Mouse (Mus musculus): ENCODE measurements around the gene Kmo.

Kmo gene

DNA sequence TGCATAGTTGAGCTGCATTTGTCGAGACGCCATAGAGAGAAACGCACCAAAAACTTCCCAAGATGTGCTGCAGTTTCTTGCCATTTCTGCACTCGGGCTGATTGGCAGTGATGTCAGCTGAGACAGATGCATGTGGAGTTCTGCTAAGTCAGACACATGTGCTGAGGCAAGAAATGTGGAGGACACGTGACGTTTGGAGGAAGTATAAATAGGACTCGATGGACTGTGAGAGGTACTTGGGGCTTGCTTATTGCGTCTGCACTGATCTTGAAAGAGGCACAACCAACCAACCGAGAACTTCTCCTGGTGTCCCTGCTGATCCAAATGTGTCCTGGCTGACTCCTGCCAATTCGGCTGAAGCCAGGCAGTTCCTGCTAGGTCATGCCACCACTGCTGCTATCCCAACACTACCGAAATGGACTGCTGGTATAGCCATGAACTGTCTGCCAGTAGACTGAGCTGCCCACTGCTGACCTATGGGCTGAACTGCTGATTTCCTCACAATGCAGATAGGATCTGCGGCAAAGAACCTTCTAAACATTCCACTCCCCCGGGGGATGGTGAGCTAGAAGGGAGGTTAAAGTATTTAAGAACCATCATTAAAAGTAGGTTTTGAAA, at the start of gene Kmo:
TSS of gene Kmo (plus strand) at position 568 of the 618 bp plus-strand sequence.
- DNase-seq: no peak

- no peak for DNase-seq
Observed at GRCm38 (mm10) chr1:175574129-175574528, 46.1 kb upstream of the Kmo start.

GRCm38 (mm10) chr1:175578425-175579096, 41.6 kb upstream of the Kmo start:
- DNase-seq: no peak

GRCm38 (mm10) chr1:175579598-175580235, 40.5 kb upstream of the Kmo start:
- no peak for DNase-seq

DNA sequence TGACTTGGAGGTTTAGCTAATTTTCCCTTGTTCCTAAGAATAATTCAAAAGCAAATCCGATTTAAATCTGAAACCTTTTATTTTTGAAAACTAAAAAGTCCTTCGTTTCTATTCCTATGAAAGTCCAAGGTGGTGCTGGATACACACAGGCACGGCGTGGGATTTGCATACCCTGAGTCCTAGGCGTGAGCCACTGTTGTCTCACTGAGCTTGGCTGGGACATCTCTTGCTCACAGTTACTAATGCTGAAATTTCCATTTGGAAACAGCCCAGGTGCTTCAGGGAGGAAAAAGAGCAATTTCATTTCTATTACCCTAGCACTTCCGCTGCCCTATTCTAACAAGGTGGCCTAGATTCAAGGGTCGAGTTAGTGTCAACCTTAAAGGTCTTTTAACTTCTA, 39.8 kb upstream of the Kmo start:
- no peak for DNase-seq

DNA sequence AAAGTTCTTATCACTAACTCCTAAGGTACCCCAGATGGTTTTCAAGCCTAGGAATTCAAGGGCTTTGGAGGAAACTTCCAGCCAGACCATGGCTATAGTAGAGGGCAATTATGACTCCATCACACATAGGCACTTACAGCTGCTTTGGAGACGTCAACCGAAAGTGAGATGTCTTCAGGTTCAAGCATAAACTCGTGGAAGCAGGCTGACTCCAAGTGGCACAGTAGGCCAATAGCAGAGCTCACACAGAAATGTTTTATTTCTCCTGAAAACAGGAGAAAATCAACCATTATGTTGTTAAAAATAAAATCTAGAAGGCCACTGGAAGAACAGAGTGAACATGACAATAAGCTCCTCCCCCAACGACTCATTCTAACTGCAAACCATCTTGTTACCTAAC, 37.4 kb upstream of the Kmo start:
- no peak for DNase-seq

GRCm38 (mm10) chr1:175585267-175585666, 34.9 kb upstream of the Kmo start:
- DNase-seq: no peak

DNA sequence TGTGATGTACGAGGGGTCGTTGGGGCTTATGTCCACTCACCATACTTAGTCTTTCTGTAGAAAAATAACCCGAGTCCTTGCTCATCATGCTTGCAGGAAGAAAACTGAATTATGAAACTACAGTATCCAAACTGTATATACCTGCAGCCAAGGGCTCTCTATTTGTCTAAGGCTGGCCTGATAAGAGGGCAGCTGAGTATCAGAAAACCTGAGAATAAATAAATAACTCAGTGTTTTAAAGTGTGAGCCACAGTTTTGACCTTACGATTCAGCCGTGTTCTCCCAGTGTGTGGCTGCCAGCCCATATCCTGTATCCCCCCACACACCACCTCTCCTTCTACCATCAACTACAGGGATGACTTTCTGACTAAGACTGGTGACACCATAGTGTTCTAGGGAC, 33.5 kb upstream of the Kmo start:
- DNase-seq: no peak

- DNase-seq: no peak
Observed at GRCm38 (mm10) chr1:175592832-175593231, 27.3 kb upstream of the Kmo start.

DNA sequence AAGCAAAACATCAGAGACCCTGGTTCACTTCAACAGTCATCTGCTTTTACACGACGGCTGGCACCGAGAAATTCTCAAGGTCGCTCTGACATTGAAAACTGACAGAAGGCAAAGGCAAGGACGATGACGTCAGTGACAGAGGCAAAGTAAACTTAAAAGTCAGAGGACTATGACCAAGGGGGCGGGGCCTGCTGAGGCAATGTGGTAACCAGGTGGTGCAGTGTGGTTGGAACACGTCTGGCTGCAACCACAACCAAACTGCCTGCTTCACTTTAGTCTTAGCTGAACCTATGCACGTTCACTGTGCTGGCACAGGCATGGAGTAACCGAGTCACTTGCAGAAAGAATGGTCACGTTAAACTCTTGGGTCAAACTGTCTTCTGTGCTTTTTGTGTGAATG, 17.9 kb upstream of the Kmo start:
- DNase-seq: peak in 1 of 2 experiments; percentile 7

DNA sequence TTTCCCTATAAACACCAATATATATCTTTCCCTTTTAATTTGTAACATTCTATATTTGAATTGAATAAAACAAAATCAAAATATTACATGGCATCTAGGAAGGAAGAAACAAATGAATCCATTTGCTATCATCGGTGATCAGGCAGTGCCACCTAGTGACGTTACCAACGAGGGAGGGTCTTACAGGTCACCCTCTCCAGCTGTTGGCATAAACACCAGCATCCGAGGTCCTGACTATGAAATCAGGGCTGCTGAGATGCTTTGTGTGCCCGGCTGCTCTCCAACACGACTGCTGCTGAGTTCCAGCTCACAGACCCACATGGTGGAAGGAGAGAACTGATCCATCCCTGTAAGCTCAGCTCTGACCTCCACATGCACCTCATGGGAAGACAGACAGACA, 16.8 kb upstream of the Kmo start:
- no peak for DNase-seq

- DNase-seq: no peak
Observed at GRCm38 (mm10) chr1:175607308-175607707, 12.9 kb upstream of the Kmo start.

DNA sequence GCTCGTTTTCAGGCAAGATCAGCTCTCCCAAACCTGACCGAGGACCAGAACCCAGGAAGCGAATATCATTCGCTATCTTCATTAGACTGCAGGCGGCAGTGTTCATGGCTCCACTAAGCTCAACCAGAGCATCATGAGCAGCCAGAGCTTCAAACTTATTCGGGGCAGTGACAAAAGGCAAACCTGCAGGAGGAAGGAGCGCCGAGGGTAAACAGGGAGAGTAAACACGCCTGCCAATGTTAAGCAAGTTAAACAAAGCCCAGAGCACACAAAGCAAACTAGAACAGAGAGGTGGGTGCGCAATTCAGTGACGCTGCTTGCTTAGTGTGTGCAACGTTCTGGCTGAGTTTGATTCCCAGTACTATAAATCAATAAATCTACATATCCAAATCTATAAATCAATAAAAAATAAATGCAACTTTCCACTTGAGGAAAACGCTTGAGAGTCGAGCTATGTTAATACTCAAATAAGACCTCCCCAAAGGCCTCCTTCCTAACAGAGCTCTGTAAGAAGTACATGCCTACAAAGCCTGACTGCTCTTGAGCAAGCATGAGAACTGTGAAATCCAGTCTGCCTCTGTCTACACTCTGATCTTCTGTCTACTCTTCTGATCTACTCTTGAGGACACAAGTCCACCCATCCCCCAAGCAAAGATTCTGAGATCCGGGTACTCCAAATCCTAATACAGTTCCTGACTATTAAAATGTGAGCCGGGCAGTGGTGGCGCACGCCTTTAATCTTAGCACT, 12.2 kb upstream of the Kmo start:
- DNase-seq: no peak

GRCm38 (mm10) chr1:175608708-175609107, 11.5 kb upstream of the Kmo start:
- DNase-seq: no peak

DNA sequence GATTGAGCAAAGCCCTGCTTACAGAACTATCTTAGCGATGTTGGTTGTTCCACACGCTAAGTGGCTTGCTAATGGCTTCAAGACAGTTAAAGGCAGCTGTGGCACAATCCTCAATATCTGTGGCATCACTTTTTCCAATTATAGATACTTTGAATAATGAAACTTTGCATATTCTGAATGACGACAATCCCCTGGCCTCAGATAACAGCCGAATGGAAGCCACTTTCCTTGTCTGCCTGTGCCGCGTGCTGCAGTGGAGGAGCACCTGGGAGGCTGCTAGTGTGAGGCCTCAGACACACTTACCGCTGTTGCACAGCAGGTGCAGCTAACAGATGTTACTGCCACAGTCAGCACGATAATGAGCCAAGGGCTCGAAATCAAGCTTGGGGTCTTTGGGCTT, 5.2 kb upstream of the Kmo start:
- no peak for DNase-seq

- no peak for DNase-seq
Observed at GRCm38 (mm10) chr1:175623656-175624055, 3.5 kb downstream of the Kmo start.

GRCm38 (mm10) chr1:175625257-175625879, 5.2 kb downstream of the Kmo start, which contains the start of gene Fh1:
Gene Fh1, minus strand, starts transcription at chr1:175625635.
- peak; percentile 94 to 96 for DNase-seq

DNA sequence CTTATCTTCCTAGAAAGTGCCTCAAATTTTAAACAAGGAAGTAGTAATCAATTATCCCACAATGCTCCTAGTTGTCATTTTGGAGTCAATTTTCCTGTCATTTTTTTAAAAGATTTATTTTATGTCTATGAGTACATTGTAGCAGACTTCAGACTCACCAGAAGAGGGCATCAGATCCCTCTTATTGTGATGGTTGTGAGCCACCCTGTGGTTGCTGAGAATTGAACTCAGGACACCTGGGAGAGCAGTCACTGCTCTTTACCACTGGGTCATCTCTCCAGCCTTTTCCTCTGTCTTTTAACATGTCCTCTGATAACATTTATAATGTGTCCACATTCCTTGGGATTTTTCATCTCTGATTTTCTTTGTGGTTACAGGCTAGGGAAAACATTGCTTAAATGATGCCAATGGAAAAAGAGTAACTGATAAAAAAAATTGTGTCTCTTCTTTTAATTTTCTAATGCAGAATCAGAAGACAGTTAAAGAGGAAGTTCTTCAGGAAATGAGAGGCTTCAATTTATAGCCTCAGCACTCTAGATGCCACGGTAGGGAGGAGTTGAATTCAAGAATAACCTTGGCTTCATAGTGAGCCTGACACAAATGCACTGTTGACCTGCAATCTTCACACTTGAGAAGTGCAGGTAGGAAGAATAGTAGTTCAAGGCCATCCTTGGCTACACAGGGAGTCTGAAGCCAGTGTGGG, 6.0 kb downstream of the Kmo start:
- DNase-seq: no peak

GRCm38 (mm10) chr1:175629248-175629647, 9.1 kb downstream of the Kmo start:
- no peak for DNase-seq

DNA sequence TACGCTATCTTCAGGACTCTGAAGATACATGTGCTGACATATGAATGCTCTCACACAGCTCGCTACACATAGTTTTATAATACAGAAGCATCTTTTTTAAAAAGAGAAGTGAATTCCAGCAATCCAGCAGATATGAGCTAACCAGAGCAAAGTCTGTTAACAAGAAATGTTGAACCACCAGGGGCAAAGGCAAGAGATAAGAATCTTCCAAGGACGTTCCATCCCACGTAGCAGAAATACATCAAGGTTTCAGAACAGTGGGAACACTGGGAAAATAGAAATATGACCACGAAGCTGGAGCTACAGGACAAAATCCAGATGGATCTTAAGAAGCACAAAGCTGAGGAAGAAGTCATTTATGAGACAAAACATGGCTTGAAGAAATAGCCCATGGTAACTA, 10.2 kb downstream of the Kmo start:
- no peak for DNase-seq

- DNase-seq: no peak
Observed at GRCm38 (mm10) chr1:175631080-175631479, 10.9 kb downstream of the Kmo start.

DNA sequence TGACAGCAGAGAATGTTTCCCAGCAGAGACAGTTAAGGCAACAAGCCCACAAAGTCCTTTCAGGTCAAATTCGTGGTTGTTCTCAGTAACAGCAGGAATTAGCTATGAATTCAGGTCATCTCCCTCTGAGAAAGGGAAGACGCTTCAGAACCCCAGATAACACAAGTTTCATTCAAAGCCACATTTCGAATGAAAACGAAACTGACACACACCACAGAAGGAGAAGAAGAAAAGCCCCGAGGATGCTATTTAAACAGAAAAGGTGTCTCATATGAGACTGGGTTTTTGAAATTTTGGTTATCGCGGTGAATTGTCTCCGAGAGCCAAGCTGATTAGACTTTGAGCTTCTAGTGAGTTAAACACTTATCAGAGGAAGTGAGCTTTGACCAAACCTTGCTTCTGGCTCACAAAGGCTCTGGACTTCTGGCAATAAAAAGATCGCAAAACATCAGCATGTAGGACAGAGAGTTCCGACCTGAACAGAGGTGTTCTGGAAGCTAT, 11.6 kb downstream of the Kmo start:
- no peak for DNase-seq

Measured in thymus, adult 18-20 months (tissue).